Mouse (Mus musculus): ENCODE measurements around the gene C1qtnf3. TPM values are rescaled to one million over a fixed set of nuclear protein-coding genes. Genes with fewer than 3 reads are reported as not detected.

Gene C1qtnf3
- total RNA-seq, 2 experiments from 2014 or later: 0.38 to 0.86 TPM

DNA sequence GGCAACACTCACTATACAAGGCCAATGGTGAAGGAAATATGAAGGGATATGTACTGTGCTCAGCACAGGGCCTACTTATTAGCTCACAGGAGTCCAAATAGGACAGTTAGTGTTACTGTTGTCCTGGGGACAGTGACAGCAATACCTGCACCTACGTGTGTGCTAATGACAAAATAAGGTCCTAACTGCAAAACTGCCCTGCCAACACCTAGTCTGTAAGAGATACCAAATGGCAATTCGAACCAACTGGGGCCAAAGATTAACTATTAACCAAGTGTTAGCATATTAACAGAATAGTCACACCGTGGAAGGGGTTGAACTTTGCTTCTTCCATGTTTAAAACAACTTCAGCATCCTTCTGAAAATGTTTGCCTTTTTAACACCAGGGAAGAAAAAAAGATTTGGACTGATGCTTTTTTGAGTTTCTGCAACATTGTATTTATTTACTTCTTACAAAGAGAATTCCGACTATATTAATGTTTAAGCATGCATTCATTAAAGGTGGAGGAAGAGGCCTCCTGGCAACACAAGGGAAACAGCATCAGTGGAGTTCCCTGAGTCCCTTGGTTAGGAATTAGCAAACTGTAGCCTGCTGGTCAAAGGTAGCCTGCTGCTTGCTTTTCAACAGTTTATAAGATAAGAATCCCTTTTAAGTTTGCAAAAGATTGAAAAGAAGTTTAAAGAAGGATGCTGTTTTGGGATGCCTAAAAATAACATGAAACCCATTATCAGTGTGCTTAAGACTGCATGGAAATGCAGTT is 74.8 kb downstream of the C1qtnf3 start:
- no peak for DNase-seq (ENCODE audit: low spot score in 2 of 2)

Other genes starting within 250 kb of the C1qtnf3 start
- 10 to 100 TPM; 26.9 to 28.7 TPM for gene Rai14, start 237.7 kb upstream of the C1qtnf3 start, total RNA-seq (2021)
- gene Amacr, start 29.4 kb downstream of the C1qtnf3 start, total RNA-seq (2021): 10 to 100 TPM; 17.0 to 21.6 TPM
- not detected for gene Slc45a2, start 48.4 kb downstream of the C1qtnf3 start, total RNA-seq (2021)
- gene Rxfp3, start 85.7 kb downstream of the C1qtnf3 start, total RNA-seq (2021): not detected
- gene Adamts12, start 112.5 kb downstream of the C1qtnf3 start, total RNA-seq (2021): 1 to 10 TPM; 2.3 to 3.4 TPM